Comparison of ENCODE assay signal across 13 mouse cellular contexts in the genomic region with DNA sequence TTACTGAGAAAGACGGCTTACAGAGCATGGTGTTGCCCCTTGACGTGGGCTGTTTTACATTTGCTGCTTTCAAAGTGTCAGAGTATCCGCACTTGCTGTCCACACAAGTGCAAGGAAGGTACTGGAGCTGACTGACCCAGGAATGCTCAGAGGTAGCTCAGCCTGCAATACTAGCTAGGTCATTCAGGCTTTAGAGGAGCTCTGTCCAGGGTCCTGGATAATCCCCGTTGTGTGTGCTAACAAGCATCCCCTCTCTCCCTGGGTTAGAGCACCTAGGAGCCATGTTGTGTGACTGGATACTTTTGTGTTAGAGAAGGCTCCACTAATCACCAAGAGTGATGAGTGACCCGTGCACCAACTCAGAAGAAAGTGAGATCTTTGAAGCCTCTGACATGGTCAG.
DNase-seq lines count a peak whose midpoint lies in the region; ATAC-seq and TF ChIP-seq lines count a peak whose summit lies in the region.
"Had no signal": no experiment of that assay in that cellular context is flagged by ENCODE, and none has a peak within 500 bp of the region (broad histone marks: within the 10 kb centered on the region; RNA-seq: fewer than 3 reads in every experiment).

No protein-coding gene starts in this region.

- WGBS in hindbrain, embryonic 11.5 days, result 43% methylated on average over 5 of the region's 5 CpGs
- 46% methylated on average over 5 of the region's 5 CpGs for WGBS in hindbrain, embryonic 14.5 days
- 19% methylated on average over 5 of the region's 5 CpGs for WGBS in stomach, postnatal 0 days

- no peaks in the 10 kb centered on the region for H3K27me3 ChIP-seq in hindbrain, embryonic 11.5 days (ENCODE audit: control insufficient read depth, insufficient read depth, low read length)
- H3K27me3 ChIP-seq in hindbrain, embryonic 14.5 days (ENCODE audit: control insufficient read depth, insufficient read depth, low read length), result no peaks in the 10 kb centered on the region
- no peaks in the 10 kb centered on the region for H3K27me3 ChIP-seq in stomach, postnatal 0 days (ENCODE audit: control insufficient read depth, insufficient read depth, low read length)
- H3K27me3 ChIP-seq: embryonic facial prominence, embryonic 12.5 days; limb, embryonic 15.5 days; midbrain, embryonic 12.5 days; Patski had no signal

- ATAC-seq in hindbrain, embryonic 11.5 days (ENCODE audit: low FRiP score), result no peak
- ATAC-seq in hindbrain, embryonic 14.5 days (ENCODE audit: low FRiP score), result no peak
- ATAC-seq in stomach, postnatal 0 days (ENCODE audit: low FRiP score, low TSS enrichment), result no peak
- ATAC-seq: Patski had no signal

- no peak overlapping the region for H3K9ac ChIP-seq in hindbrain, embryonic 11.5 days (ENCODE audit: low read depth, low read length)
- no peak overlapping the region for H3K9ac ChIP-seq in hindbrain, embryonic 14.5 days
- H3K9ac ChIP-seq in stomach, postnatal 0 days (ENCODE audit: low read length), result no peak overlapping the region
- H3K9ac ChIP-seq: embryonic facial prominence, embryonic 12.5 days; limb, embryonic 15.5 days; midbrain, embryonic 12.5 days had no signal

- no peaks in the 10 kb centered on the region for H3K4me1 ChIP-seq in hindbrain, embryonic 11.5 days (replicated peaks; ENCODE audit: control insufficient read depth, insufficient read depth, low read length)
- no peaks in the 10 kb centered on the region for H3K4me1 ChIP-seq in hindbrain, embryonic 14.5 days (replicated peaks; ENCODE audit: control insufficient read depth, insufficient read depth, low read length)
- H3K4me1 ChIP-seq in stomach, postnatal 0 days (replicated peaks; ENCODE audit: control insufficient read depth, insufficient read depth), result no peaks in the 10 kb centered on the region
- H3K4me1 ChIP-seq: embryonic facial prominence, embryonic 12.5 days; limb, embryonic 15.5 days; midbrain, embryonic 12.5 days had no signal

- H3K4me3 ChIP-seq in hindbrain, embryonic 11.5 days (ENCODE audit: low read depth, low read length), result no peak overlapping the region
- no peak overlapping the region for H3K4me3 ChIP-seq in hindbrain, embryonic 14.5 days (replicated peaks; ENCODE audit: low read length)
- no peak overlapping the region for H3K4me3 ChIP-seq in stomach, postnatal 0 days (ENCODE audit: low read depth, low read length)
- H3K4me3 ChIP-seq: embryonic facial prominence, embryonic 12.5 days; layer of hippocampus, adult 2 months; limb, embryonic 15.5 days; midbrain, embryonic 12.5 days had no signal

- no peaks in the 10 kb centered on the region for H3K36me3 ChIP-seq in hindbrain, embryonic 11.5 days (ENCODE audit: control insufficient read depth, insufficient read depth, low read length)
- H3K36me3 ChIP-seq in hindbrain, embryonic 14.5 days (replicated peaks; ENCODE audit: control insufficient read depth, insufficient read depth), result no peaks in the 10 kb centered on the region
- H3K36me3 ChIP-seq in stomach, postnatal 0 days (ENCODE audit: control insufficient read depth, insufficient read depth, low read length), result no peaks in the 10 kb centered on the region
- H3K36me3 ChIP-seq: embryonic facial prominence, embryonic 12.5 days; limb, embryonic 15.5 days; midbrain, embryonic 12.5 days had no signal

- peak; percentile 52 for DNase-seq in hindbrain, embryonic 11.5 days (ENCODE audit: low spot score)
- DNase-seq in hindbrain, embryonic 14.5 days (ENCODE audit: low spot score), result no peak
- peak; percentile 20 for DNase-seq in thymus, postnatal 0 days (ENCODE audit: low spot score)
- DNase-seq in thymus, postnatal 10 days (ENCODE audit: low spot score in 2 of 2), result no peak
- DNase-seq in embryo, embryonic 11.5 days (ENCODE audit: low read depth, low spot score), result peak; percentile 57
- peak; percentile 22 for DNase-seq in stomach, postnatal 0 days (ENCODE audit: low spot score)
- DNase-seq in left cerebral cortex, postnatal 4 days, result no peak
- DNase-seq in gastrocnemius, postnatal 25 days, result no peak

- H3K27ac ChIP-seq in hindbrain, embryonic 11.5 days (ENCODE audit: low read depth, low read length), result no peak overlapping the region
- H3K27ac ChIP-seq in hindbrain, embryonic 14.5 days, result no peak overlapping the region
- H3K27ac ChIP-seq in stomach, postnatal 0 days (replicated peaks), result no peak overlapping the region
- H3K27ac ChIP-seq: embryonic facial prominence, embryonic 12.5 days; layer of hippocampus, adult 2 months; limb, embryonic 15.5 days; midbrain, embryonic 12.5 days had no signal

- no peak for TF ChIP-seq EP300 in stomach, postnatal 0 days (optimal IDR thresholded peaks at IDR 0.05)

- TF ChIP-seq CTCF in stomach, postnatal 0 days (IDR thresholded peaks at IDR 0.05; ENCODE audit: low read depth), result no peak

- H3K4me2 ChIP-seq in hindbrain, embryonic 11.5 days (replicated peaks; ENCODE audit: low read depth, low read length), result no peak overlapping the region
- H3K4me2 ChIP-seq in hindbrain, embryonic 14.5 days (replicated peaks), result no peak overlapping the region
- H3K4me2 ChIP-seq in stomach, postnatal 0 days (replicated peaks; ENCODE audit: low read depth), result no peak overlapping the region
- H3K4me2 ChIP-seq: embryonic facial prominence, embryonic 12.5 days; limb, embryonic 15.5 days; midbrain, embryonic 12.5 days had no signal

- H3K9me3 ChIP-seq in hindbrain, embryonic 11.5 days (ENCODE audit: control insufficient read depth, low read length), result no peaks in the 10 kb centered on the region
- no peaks in the 10 kb centered on the region for H3K9me3 ChIP-seq in hindbrain, embryonic 14.5 days (ENCODE audit: control insufficient read depth, low read length)
- no peaks in the 10 kb centered on the region for H3K9me3 ChIP-seq in stomach, postnatal 0 days (ENCODE audit: control insufficient read depth, low read length)
- H3K9me3 ChIP-seq: embryonic facial prominence, embryonic 12.5 days; limb, embryonic 15.5 days; midbrain, embryonic 12.5 days had no signal

- intact Hi-C loops in left cerebral cortex, postnatal 4 days (cut with DNase I), result no loop called here

Comparison
In these comparisons a context has a peak if more than half of its experiments do, and no peak if none do; other contexts are left out.
1. DNase-seq: peak in hindbrain, embryonic 11.5 days (single experiment), thymus, postnatal 0 days (single experiment), embryo, embryonic 11.5 days (single experiment) and stomach, postnatal 0 days (single experiment); none in hindbrain, embryonic 14.5 days (single experiment), thymus, postnatal 10 days (0 of 2), left cerebral cortex, postnatal 4 days (single experiment) and gastrocnemius, postnatal 25 days (single experiment).